Mouse (Mus musculus) embryonic fibroblast, embryonic 13.5 days (primary cell): ENCODE data around the gene Mtfmt.
A peak's percentile ranks its signal among the peaks of the same experiment; 100 is the strongest.

Experiments
- CTCF ChIP-seq: IDR thresholded peaks from 2 replicates; pipeline ENCODE4 v1.5.1; 2011; ENCODE audit warnings: mild to moderate bottlenecking, control low read depth, low read length, moderate library complexity, borderline replicate concordance; ENCODE audit not compliant: insufficient read depth
- POLR2A ChIP-seq: IDR thresholded peaks from 2 replicates; pipeline ENCODE4 v1.6.1; 2011; ENCODE audit warnings: low read depth, mild to moderate bottlenecking, control low read depth, low read length, moderate library complexity

GRCm38 (mm10) chr9:65435671-65436301, at the start of gene Mtfmt:
- TF ChIP-seq CTCF (no peak), POLR2A (peak; percentile 97)
